Mouse (Mus musculus): ENCODE measurements around the gene Fbxo39. TPM values are rescaled to one million over a fixed set of nuclear protein-coding genes. Genes with fewer than 3 reads are reported as not detected.

The Fbxo39 gene
- polyA plus RNA-seq, 2 experiments: not detected

- DNase-seq (ENCODE audit: low spot score): no peak
- TF ChIP-seq POLR2A (IDR thresholded peaks at IDR 0.05; ENCODE audit: borderline replicate concordance, extremely low read depth, insufficient read depth, insufficient read length): no peak
- no peaks in the 10 kb centered on the region for H3K9me3 ChIP-seq (ENCODE audit: control insufficient read depth, low read length)
- no peaks in the 10 kb centered on the region for H3K27me3 ChIP-seq (ENCODE audit: control insufficient read depth, insufficient read depth, low read length)
- 79% methylated on average over 6 of the region's 6 CpGs for WGBS
- no peaks in the 10 kb centered on the region for H3K4me1 ChIP-seq (ENCODE audit: control insufficient read depth, insufficient read depth, low read length)
- no peak overlapping the region for H3K27ac ChIP-seq (replicated peaks; ENCODE audit: low read depth, low read length)
- ATAC-seq (ENCODE audit: low FRiP score, low read depth): no peak
- H3K36me3 ChIP-seq (ENCODE audit: control insufficient read depth, insufficient read depth, low read length): no peaks in the 10 kb centered on the region
- no peak overlapping the region for H3K4me3 ChIP-seq (replicated peaks; ENCODE audit: low read length)
- H3K9ac ChIP-seq (ENCODE audit: low read depth, low read length, severe bottlenecking): no peak overlapping the region
- H3K4me2 ChIP-seq (replicated peaks; ENCODE audit: low read depth, low read length, severe bottlenecking): no peak overlapping the region
Measured at GRCm38 (mm10) chr11:72285971-72286480, 28.2 kb upstream of the Fbxo39 start.

DNA sequence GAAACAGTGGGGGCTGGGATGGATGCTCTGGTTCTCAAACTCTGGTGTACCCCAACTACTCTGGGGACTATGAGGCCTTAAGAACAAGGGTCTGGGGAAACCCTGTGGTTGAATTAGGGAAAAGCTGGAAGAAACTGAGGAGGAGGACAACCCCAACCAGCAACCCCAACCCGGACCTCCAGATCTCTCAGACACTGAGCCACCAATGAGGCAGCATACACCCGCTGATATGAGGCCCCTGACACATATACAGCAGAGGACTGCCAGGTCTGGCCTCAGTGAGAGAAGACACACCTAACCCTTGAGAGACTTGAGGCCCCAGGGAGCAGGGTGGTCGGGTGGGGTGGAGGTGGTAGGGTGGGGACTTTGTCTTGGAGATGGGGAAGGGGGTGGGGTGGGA, 27.6 kb upstream of the Fbxo39 start:
- Histone ChIP-seq H3K36me3 (ENCODE audit: control insufficient read depth, insufficient read depth, low read length) (no peaks in the 10 kb centered on the region), H3K9me3 (ENCODE audit: control insufficient read depth, low read length) (no peaks in the 10 kb centered on the region), H3K27ac (replicated peaks; ENCODE audit: low read depth, low read length) (no peak overlapping the region), H3K27me3 (ENCODE audit: control insufficient read depth, insufficient read depth, low read length) (no peaks in the 10 kb centered on the region), H3K4me3 (replicated peaks; ENCODE audit: low read length) (no peak overlapping the region), H3K4me1 (ENCODE audit: control insufficient read depth, insufficient read depth, low read length) (no peaks in the 10 kb centered on the region), H3K9ac (ENCODE audit: low read depth, low read length, severe bottlenecking) (no peak overlapping the region), H3K4me2 (replicated peaks; ENCODE audit: low read depth, low read length, severe bottlenecking) (no peak overlapping the region)
- ATAC-seq (ENCODE audit: low FRiP score, low read depth) (no peak), DNase-seq (ENCODE audit: low spot score) (no peak)
- no peak for TF ChIP-seq POLR2A (IDR thresholded peaks at IDR 0.05; ENCODE audit: borderline replicate concordance, extremely low read depth, insufficient read depth, insufficient read length)
- WGBS: 77% methylated on average over 3 of the region's 3 CpGs

DNA sequence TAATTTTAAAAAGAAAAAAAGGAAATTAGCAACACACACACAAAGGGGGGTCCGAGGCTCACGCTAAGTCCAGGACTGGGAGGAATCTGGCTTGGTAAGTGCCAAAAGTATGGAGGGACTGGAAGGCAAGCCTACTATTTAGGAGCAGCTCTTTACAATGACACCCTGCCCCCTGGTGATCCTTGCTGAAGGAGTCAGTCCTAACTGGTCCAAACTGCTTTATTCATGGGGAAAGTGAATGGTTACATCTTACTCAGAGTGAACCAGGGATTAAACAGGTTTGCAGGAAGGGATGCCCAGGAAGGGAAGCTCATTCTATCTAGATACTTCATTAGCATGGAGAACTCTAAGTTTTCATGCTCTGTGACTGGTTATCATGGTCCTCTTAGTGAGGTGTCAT, 27.1 kb upstream of the Fbxo39 start:
- no peak overlapping the region for H3K27ac ChIP-seq (replicated peaks; ENCODE audit: low read depth, low read length)
- no peaks in the 10 kb centered on the region for H3K27me3 ChIP-seq (ENCODE audit: control insufficient read depth, insufficient read depth, low read length)
- no peak overlapping the region for H3K4me2 ChIP-seq (replicated peaks; ENCODE audit: low read depth, low read length, severe bottlenecking)
- DNase-seq (ENCODE audit: low spot score): no peak
- TF ChIP-seq POLR2A (IDR thresholded peaks at IDR 0.05; ENCODE audit: borderline replicate concordance, extremely low read depth, insufficient read depth, insufficient read length): no peak
- ATAC-seq (ENCODE audit: low FRiP score, low read depth): no peak
- no peaks in the 10 kb centered on the region for H3K4me1 ChIP-seq (ENCODE audit: control insufficient read depth, insufficient read depth, low read length)
- no peaks in the 10 kb centered on the region for H3K36me3 ChIP-seq (ENCODE audit: control insufficient read depth, insufficient read depth, low read length)
- no peak overlapping the region for H3K4me3 ChIP-seq (replicated peaks; ENCODE audit: low read length)
- 85% methylated on average over 2 of the region's 2 CpGs for WGBS
- no peak overlapping the region for H3K9ac ChIP-seq (ENCODE audit: low read depth, low read length, severe bottlenecking)
- H3K9me3 ChIP-seq (ENCODE audit: control insufficient read depth, low read length): no peaks in the 10 kb centered on the region

GRCm38 (mm10) chr11:72287543-72287942, 26.7 kb upstream of the Fbxo39 start:
- H3K36me3 ChIP-seq (ENCODE audit: control insufficient read depth, insufficient read depth, low read length): no peaks in the 10 kb centered on the region
- no peaks in the 10 kb centered on the region for H3K27me3 ChIP-seq (ENCODE audit: control insufficient read depth, insufficient read depth, low read length)
- WGBS: 80% methylated on average over 3 of the region's 3 CpGs
- no peaks in the 10 kb centered on the region for H3K4me1 ChIP-seq (ENCODE audit: control insufficient read depth, insufficient read depth, low read length)
- H3K4me3 ChIP-seq (replicated peaks; ENCODE audit: low read length): no peak overlapping the region
- no peaks in the 10 kb centered on the region for H3K9me3 ChIP-seq (ENCODE audit: control insufficient read depth, low read length)
- ATAC-seq (ENCODE audit: low FRiP score, low read depth) (no peak), DNase-seq (ENCODE audit: low spot score) (no peak)
- no peak overlapping the region for H3K4me2 ChIP-seq (replicated peaks; ENCODE audit: low read depth, low read length, severe bottlenecking)
- no peak overlapping the region for H3K27ac ChIP-seq (replicated peaks; ENCODE audit: low read depth, low read length)
- H3K9ac ChIP-seq (ENCODE audit: low read depth, low read length, severe bottlenecking): no peak overlapping the region
- TF ChIP-seq POLR2A (IDR thresholded peaks at IDR 0.05; ENCODE audit: borderline replicate concordance, extremely low read depth, insufficient read depth, insufficient read length): no peak

GRCm38 (mm10) chr11:72293116-72293515, 21.1 kb upstream of the Fbxo39 start:
- H3K9ac ChIP-seq (ENCODE audit: low read depth, low read length, severe bottlenecking): no peak overlapping the region
- ATAC-seq (ENCODE audit: low FRiP score, low read depth): no peak
- TF ChIP-seq POLR2A (IDR thresholded peaks at IDR 0.05; ENCODE audit: borderline replicate concordance, extremely low read depth, insufficient read depth, insufficient read length): no peak
- H3K4me1 ChIP-seq (ENCODE audit: control insufficient read depth, insufficient read depth, low read length): no peaks in the 10 kb centered on the region
- H3K9me3 ChIP-seq (ENCODE audit: control insufficient read depth, low read length): no peaks in the 10 kb centered on the region
- no peak overlapping the region for H3K27ac ChIP-seq (replicated peaks; ENCODE audit: low read depth, low read length)
- DNase-seq (ENCODE audit: low spot score): no peak
- 82% methylated on average over 2 of the region's 2 CpGs for WGBS
- H3K4me2 ChIP-seq (replicated peaks; ENCODE audit: low read depth, low read length, severe bottlenecking): no peak overlapping the region
- H3K4me3 ChIP-seq (replicated peaks; ENCODE audit: low read length): no peak overlapping the region
- no peaks in the 10 kb centered on the region for H3K36me3 ChIP-seq (ENCODE audit: control insufficient read depth, insufficient read depth, low read length)
- no peaks in the 10 kb centered on the region for H3K27me3 ChIP-seq (ENCODE audit: control insufficient read depth, insufficient read depth, low read length)

- H3K27ac ChIP-seq (replicated peaks; ENCODE audit: low read depth, low read length): no peak within 1 kb of the TSS
- no peak within 1 kb of the TSS for H3K4me2 ChIP-seq (replicated peaks; ENCODE audit: low read depth, low read length, severe bottlenecking)
- 31% methylated on average over 6 of the region's 6 CpGs for WGBS
- H3K9me3 ChIP-seq (ENCODE audit: control insufficient read depth, low read length): no peaks in the 10 kb centered on the region
- DNase-seq (ENCODE audit: low spot score): no peak
- no peak for TF ChIP-seq POLR2A (IDR thresholded peaks at IDR 0.05; ENCODE audit: borderline replicate concordance, extremely low read depth, insufficient read depth, insufficient read length)
- H3K4me1 ChIP-seq (ENCODE audit: control insufficient read depth, insufficient read depth, low read length): no peaks in the 10 kb centered on the region
- 0 out of 2 replicates have a peak within 1 kb of the TSS, but pooled peaks have one; percentile 3 for H3K9ac ChIP-seq (ENCODE audit: low read depth, low read length, severe bottlenecking)
- no peaks in the 10 kb centered on the region for H3K27me3 ChIP-seq (ENCODE audit: control insufficient read depth, insufficient read depth, low read length)
- ATAC-seq (ENCODE audit: low FRiP score, low read depth): no peak
- no peak within 1 kb of the TSS for H3K4me3 ChIP-seq (replicated peaks; ENCODE audit: low read length)
- no peaks in the 10 kb centered on the region for H3K36me3 ChIP-seq (ENCODE audit: control insufficient read depth, insufficient read depth, low read length)
Measured at GRCm38 (mm10) chr11:72301334-72301733, 12.9 kb upstream of the Fbxo39 start, which contains the start of gene Xaf1. Xaf1 (plus strand) TSS chr11:72301629.

Measured in limb, embryonic 14.5 days (tissue).